Mouse (Mus musculus) midbrain, postnatal 0 days (tissue): Measurements from ENCODE around the gene Zcwpw1. TPM values are rescaled to one million over a fixed set of nuclear protein-coding genes. Genes with fewer than 3 reads are reported as not detected.
"Not testable (repeated sequence)": the region's sequence is repeated elsewhere in the genome, so short reads cannot be mapped to it uniquely, and the experiment has no call there.

Experiments used
- ATAC-seq: fragments of 200-750 bp; cut with Nextera tagmentation; 2 replicates; pipeline ENCODE4 v1.8.0; 2017; ENCODE audit warnings: moderate number of reproducible peaks, mild to moderate bottlenecking, moderate TSS enrichment, moderate library complexity; ENCODE audit not compliant: low FRiP score
- DNase-seq: peaks from one replicate; pipeline ENCODE4 v3.0.0-alpha.2; 2015; ENCODE audit warnings: low spot score
- H3K27ac ChIP-seq: fragments of 300-500 bp; sonication (generic); 2 replicates; pipeline ENCODE4 v1.5.1; 2014; ENCODE audit warnings: low read depth, mild to moderate bottlenecking, low read length, mixed read lengths
- H3K27me3 ChIP-seq: fragments of 300-500 bp; sonication (generic); 2 replicates; pipeline ENCODE4 v1.6.1; 2014; ENCODE audit warnings: low read length, control low read depth, mixed read lengths; ENCODE audit not compliant: insufficient read depth
- H3K36me3 ChIP-seq: fragments of 300-500 bp; sonication (generic); 2 replicates; pipeline ENCODE4 v1.6.1; 2014; ENCODE audit warnings: low read length, control low read depth, mixed read lengths; ENCODE audit not compliant: insufficient read depth
- H3K4me1 ChIP-seq: fragments of 300-500 bp; sonication (generic); 2 replicates; pipeline ENCODE4 v1.6.1; 2014; ENCODE audit warnings: mild to moderate bottlenecking, control low read depth, antibody characterized with exemption, low read length, mixed read lengths; ENCODE audit not compliant: insufficient read depth
- H3K4me2 ChIP-seq: fragments of 300-500 bp; sonication (generic); 2 replicates; pipeline ENCODE4 v1.6.1; 2014; ENCODE audit warnings: low read depth, mild to moderate bottlenecking, low read length, mixed read lengths; ENCODE audit not compliant: poor library complexity, severe bottlenecking
- H3K4me3 ChIP-seq: fragments of 300-500 bp; sonication (generic); 2 replicates; pipeline ENCODE4 v1.5.1; 2014; ENCODE audit warnings: low read depth, mild to moderate bottlenecking, low read length, moderate library complexity
- H3K9ac ChIP-seq: fragments of 300-500 bp; sonication (generic); replicated peaks from 2 replicates; pipeline ENCODE4 v1.6.1; 2014; ENCODE audit warnings: mild to moderate bottlenecking, low read length, moderate library complexity, mixed read lengths; ENCODE audit not compliant: poor library complexity, severe bottlenecking
- H3K9me3 ChIP-seq: fragments of 300-500 bp; sonication (generic); 2 replicates; pipeline ENCODE4 v1.6.1; 2016; ENCODE audit warnings: low read length, control low read depth
- CTCF ChIP-seq: IDR thresholded peaks from 2 replicates; pipeline ENCODE4 v1.5.1; 2016; ENCODE audit warnings: antibody characterized with exemption, mild to moderate bottlenecking
- WGBS: fragments of 180-500 bp; shearing (Covaris S2); extraction: QIAGEN DNeasy Blood & Tissue Kit; methylation state at CpG from one replicate; pipeline ENCODE4 v1.1.7; 2014; 5-methylcytosine and 5-hydroxymethylcytosine counted together
- polyA plus RNA-seq: library from polyadenylated mRNA; unstranded; fragments of >200 nt; fragmentation: Nextera tagmentation; extraction: Ambion mirVana; gene quantifications from 2 replicates; pipeline ENCODE4 v1.2.1, GENCODE M21; 2015
- total RNA-seq: library from RNA; depleted of rRNA; stranded (reverse); fragments of >200 nt; gene quantifications from 2 replicates; pipeline ENCODE4 v1.2.3, GENCODE M21; 2014

Zcwpw1 gene
- total and polyA plus RNA-seq, 2 experiments from 2014 or later: 5.8 to 9.0 TPM

GRCm38 (mm10) chr5:137836611-137837010 is 49.0 kb downstream of the Zcwpw1 start:
- TF ChIP-seq CTCF: no peak
- H3K9me3 ChIP-seq: no peaks in the 10 kb centered on the region
- H3K36me3 ChIP-seq: no peaks in the 10 kb centered on the region
- no peaks in the 10 kb centered on the region for H3K27me3 ChIP-seq
- no peak overlapping the region for H3K27ac ChIP-seq
- H3K4me1 ChIP-seq: no peaks in the 10 kb centered on the region
- no peak overlapping the region for H3K4me3 ChIP-seq
- DNase-seq: no peak
- H3K9ac ChIP-seq: no peak overlapping the region
- ATAC-seq: no peak
- H3K4me2 ChIP-seq: no peak overlapping the region

- not testable (repeated sequence) for H3K9ac ChIP-seq, H3K4me1 ChIP-seq, H3K4me2 ChIP-seq, H3K36me3 ChIP-seq, H3K9me3 ChIP-seq, H3K27ac ChIP-seq, ATAC-seq, H3K27me3 ChIP-seq, DNase-seq, H3K4me3 ChIP-seq
Measured at GRCm38 (mm10) chr5:137837110-137837509, 49.5 kb downstream of the Zcwpw1 start.

GRCm38 (mm10) chr5:137850313-137850712 is 62.7 kb downstream of the Zcwpw1 start:
- H3K9me3 ChIP-seq, ATAC-seq, H3K4me1 ChIP-seq, H3K27me3 ChIP-seq, H3K36me3 ChIP-seq, H3K4me2 ChIP-seq, DNase-seq, H3K4me3 ChIP-seq, H3K27ac ChIP-seq, H3K9ac ChIP-seq: not testable (repeated sequence)
- WGBS: 95% methylated on average over 1 of the region's 1 CpGs

DNA sequence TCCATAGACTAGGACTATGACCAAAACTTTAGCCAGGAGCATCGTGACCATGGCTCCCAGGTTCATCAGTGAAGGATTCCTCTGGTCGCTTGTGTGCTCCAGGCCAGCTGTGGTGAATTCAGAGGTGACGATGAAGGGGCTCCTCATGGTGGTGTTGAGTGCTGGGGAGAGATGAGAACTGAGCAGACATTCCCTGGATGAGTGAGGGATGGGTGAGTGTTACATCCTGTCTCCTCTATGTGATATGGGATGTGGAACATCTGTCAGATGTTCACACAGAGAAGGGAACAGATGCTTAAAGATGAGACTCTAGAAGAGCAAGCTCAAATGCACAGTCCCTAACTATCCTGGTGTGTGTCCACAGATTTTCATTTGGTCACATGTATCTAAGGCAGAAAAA is 67.3 kb downstream of the Zcwpw1 start:
- not testable (repeated sequence) for H3K9ac ChIP-seq, H3K4me1 ChIP-seq, ATAC-seq, H3K36me3 ChIP-seq, H3K4me3 ChIP-seq, H3K27ac ChIP-seq, H3K27me3 ChIP-seq, DNase-seq, H3K9me3 ChIP-seq, H3K4me2 ChIP-seq
- 69% methylated on average over 3 of the region's 3 CpGs for WGBS

- not testable (repeated sequence) for DNase-seq, H3K27ac ChIP-seq, ATAC-seq, H3K4me1 ChIP-seq, H3K4me3 ChIP-seq, H3K9me3 ChIP-seq, H3K27me3 ChIP-seq, H3K4me2 ChIP-seq, H3K36me3 ChIP-seq, H3K9ac ChIP-seq
- WGBS: 78% methylated on average over 4 of the region's 5 CpGs
Measured at GRCm38 (mm10) chr5:137856870-137857269, 69.3 kb downstream of the Zcwpw1 start.

GRCm38 (mm10) chr5:137857960-137858710 is 70.5 kb downstream of the Zcwpw1 start, which contains the start of gene Pilrb1:
Pilrb1 (minus strand) TSS chr5:137858106.
- H3K9me3 ChIP-seq, H3K9ac ChIP-seq, H3K27me3 ChIP-seq, H3K36me3 ChIP-seq, H3K4me1 ChIP-seq, DNase-seq, ATAC-seq, H3K27ac ChIP-seq, H3K4me3 ChIP-seq, H3K4me2 ChIP-seq: not testable (repeated sequence)
- 89% methylated on average over 2 of the region's 2 CpGs for WGBS

GRCm38 (mm10) chr5:137864008-137864407 is 76.4 kb downstream of the Zcwpw1 start:
- H3K4me3 ChIP-seq, ATAC-seq, H3K9me3 ChIP-seq, H3K9ac ChIP-seq, H3K27me3 ChIP-seq, H3K4me2 ChIP-seq, DNase-seq, H3K4me1 ChIP-seq, H3K36me3 ChIP-seq, H3K27ac ChIP-seq: not testable (repeated sequence)
- WGBS: 88% methylated on average over 1 of the region's 1 CpGs

- not testable (repeated sequence) for H3K9me3 ChIP-seq, H3K4me2 ChIP-seq, H3K27ac ChIP-seq, ATAC-seq, H3K9ac ChIP-seq, H3K36me3 ChIP-seq, H3K4me3 ChIP-seq, H3K4me1 ChIP-seq, H3K27me3 ChIP-seq, DNase-seq
- WGBS: 78% methylated on average over 2 of the region's 2 CpGs
Measured at GRCm38 (mm10) chr5:137868600-137868999, 81.0 kb downstream of the Zcwpw1 start.
